Mouse (Mus musculus) myocyte (in vitro differentiated cells): Measurements from ENCODE around the gene Lrrc8c.

Source experiments
- CEBPB ChIP-seq: IDR thresholded peaks from 2 replicates; pipeline ENCODE4 v1.6.1; 2011; ENCODE audit warnings: mild to moderate bottlenecking, moderate library complexity; ENCODE audit not compliant: poor library complexity, insufficient read depth, severe bottlenecking
- MAX ChIP-seq: IDR thresholded peaks from one replicate; pipeline ENCODE4 v1.6.1; 2011; ENCODE audit warnings: low read depth, mild to moderate bottlenecking, control low read depth
- MYOG ChIP-seq, 3 experiments: IDR thresholded peaks; one replicate each; pipeline ENCODE4 v1.6.1; 2011; ENCODE audit warnings: control low read depth in 2 of 3, low read depth in 2 of 3, mild to moderate bottlenecking in 2 of 3; ENCODE audit not compliant: insufficient read length in 2 of 3, control insufficient read depth in 1 of 3, insufficient read depth in 1 of 3
- POLR2A ChIP-seq: IDR thresholded peaks from one replicate; pipeline ENCODE4 v1.6.1; 2011; ENCODE audit warnings: low read depth, mild to moderate bottlenecking, control low read depth, moderate library complexity; ENCODE audit not compliant: insufficient read length
- POLR2AphosphoS2 ChIP-seq: IDR thresholded peaks from one replicate; pipeline ENCODE4 v1.6.1; 2011; ENCODE audit warnings: low read depth, control low read depth; ENCODE audit not compliant: insufficient read length
- TCF12 ChIP-seq: IDR thresholded peaks from one replicate; pipeline ENCODE4 v1.6.1; 2011; ENCODE audit warnings: mild to moderate bottlenecking, control low read depth; ENCODE audit not compliant: poor library complexity, insufficient read depth, severe bottlenecking
- USF1 ChIP-seq: IDR thresholded peaks from one replicate; pipeline ENCODE4 v1.6.1; 2011; ENCODE audit warnings: low read depth, mild to moderate bottlenecking, control low read depth, moderate library complexity

- TF ChIP-seq MAX = no peak
- no peak for TF ChIP-seq TCF12
- no peak for TF ChIP-seq POLR2A
- TF ChIP-seq CEBPB = no peak
- no peak for TF ChIP-seq USF1
- no peak for TF ChIP-seq POLR2AphosphoS2
- TF ChIP-seq MYOG (IDR thresholded peaks at IDR 0.05; ENCODE audit: control insufficient read depth in 1 of 3, insufficient read depth in 1 of 3, insufficient read length in 2 of 3, low read depth in 2 of 3) = no peak
Measured at GRCm38 (mm10) chr5:105519976-105520300, 750 bp downstream of the Lrrc8c start.
